Mouse (Mus musculus) layer of hippocampus, postnatal 36 days (tissue): ENCODE measurements at regions not wholly inside any gene's neighbourhood (a gene's known extent, or its start where the extent isn't known, plus 50 kb on each side); places are given as distances from the start of the nearest gene placed in this dataset.

Experiments used
- DNase-seq, 2 experiments: peaks; one replicate each; pipeline ENCODE4 v3.0.0; 2022
- microRNA-seq, 2 experiments: library from miRNA; unstranded; fragments of <30 nt; microRNA quantifications; one replicate each; pipeline ENCODE4 v1.2.0; 2021

GRCm38 (mm10) chr4:93438587-93439336, 103.5 kb upstream of the Tusc1 start:
- DNase-seq = no peak

GRCm38 (mm10) chr4:93437386-93438130, 102.2 kb upstream of the Tusc1 start:
- no peak for DNase-seq

GRCm38 (mm10) chr4:93412695-93413094, 77.4 kb upstream of the Tusc1 start:
- no peak for DNase-seq

- no peak for DNase-seq
These were observed 71.6 kb upstream of the Tusc1 start for GRCm38 (mm10) chr4:93406876-93407275.

GRCm38 (mm10) chr4:93400579-93400978, 65.3 kb upstream of the Tusc1 start:
- DNase-seq = no peak

Small RNA genes lying in the stretch of these regions (microRNA-seq; reads per million reads assigned to microRNA genes)
- gene Gm22619 = 0 reads per million in 2 experiments
